8 mouse cellular contexts compared by ENCODE assay signal in genomic region chr9:121247956-121248775, GRCm38 (mm10). TPM values are rescaled to one million over a fixed set of nuclear protein-coding genes. Genes with fewer than 3 reads are reported as not detected.
DNase-seq lines count a peak whose midpoint lies in the region; ATAC-seq and TF ChIP-seq lines count a peak whose summit lies in the region.

No protein-coding gene starts in this region.

- TF ChIP-seq POLR2A in cortical plate, adult 2 months (IDR thresholded peaks at IDR 0.05; ENCODE audit: extremely low read depth, insufficient read depth, low read length), result no peak
- TF ChIP-seq POLR2A in limb, embryonic 14.5 days (IDR thresholded peaks at IDR 0.05; ENCODE audit: borderline replicate concordance, extremely low read depth, insufficient read depth, insufficient read length), result no peak
- no peak for TF ChIP-seq POLR2A in testis, adult 2 months (IDR thresholded peaks at IDR 0.05; ENCODE audit: control insufficient read depth, low read depth, low read length)

- H3K9me3 ChIP-seq in liver, embryonic 12.5 days (replicated peaks), result no peaks in the 10 kb centered on the region
- H3K9me3 ChIP-seq in kidney, embryonic 15.5 days (replicated peaks), result no peaks in the 10 kb centered on the region
- H3K9me3 ChIP-seq in limb, embryonic 14.5 days (ENCODE audit: control insufficient read depth, low read length), result no peaks in the 10 kb centered on the region
- H3K9me3 ChIP-seq in neural tube, embryonic 13.5 days, result no peaks in the 10 kb centered on the region

- H3K4me2 ChIP-seq in liver, embryonic 12.5 days, result no peak overlapping the region
- no peak overlapping the region for H3K4me2 ChIP-seq in kidney, embryonic 15.5 days
- H3K4me2 ChIP-seq in limb, embryonic 14.5 days (replicated peaks; ENCODE audit: low read depth, low read length, severe bottlenecking), result no peak overlapping the region
- H3K4me2 ChIP-seq in neural tube, embryonic 13.5 days, result no peak overlapping the region

- H3K27ac ChIP-seq in liver, embryonic 12.5 days, result no peak overlapping the region
- no peak overlapping the region for H3K27ac ChIP-seq in cortical plate, adult 2 months (ENCODE audit: insufficient read depth, low read length)
- no peak overlapping the region for H3K27ac ChIP-seq in kidney, embryonic 15.5 days
- no peak overlapping the region for H3K27ac ChIP-seq in limb, embryonic 14.5 days (replicated peaks; ENCODE audit: low read depth, low read length)
- H3K27ac ChIP-seq in neural tube, embryonic 13.5 days (replicated peaks), result no peak overlapping the region
- no peak overlapping the region for H3K27ac ChIP-seq in testis, adult 2 months (ENCODE audit: control insufficient read depth, insufficient read depth, low read depth, low read length)

- ATAC-seq in liver, embryonic 12.5 days, result no peak
- 0 out of 2 replicates have a peak, but pooled peaks have one; percentile 15 for ATAC-seq in kidney, embryonic 15.5 days (replicated peaks; ENCODE audit: low FRiP score)
- peak; percentile 42; the same call in 1 of the 2 replicates for ATAC-seq in limb, embryonic 14.5 days (ENCODE audit: low FRiP score, low read depth)
- ATAC-seq in neural tube, embryonic 13.5 days (ENCODE audit: low read depth), result peak; percentile 43; the same call in 1 of the 2 replicates

- H3K9ac ChIP-seq in liver, embryonic 12.5 days, result no peak overlapping the region
- H3K9ac ChIP-seq in kidney, embryonic 15.5 days, result no peak overlapping the region
- no peak overlapping the region for H3K9ac ChIP-seq in limb, embryonic 14.5 days (ENCODE audit: low read depth, low read length, severe bottlenecking)
- H3K9ac ChIP-seq in neural tube, embryonic 13.5 days, result no peak overlapping the region

- H3K4me1 ChIP-seq in liver, embryonic 12.5 days, result no peaks in the 10 kb centered on the region
- no peaks in the 10 kb centered on the region for H3K4me1 ChIP-seq in cortical plate, adult 2 months (ENCODE audit: control insufficient read depth, insufficient read depth, low read length)
- H3K4me1 ChIP-seq in kidney, embryonic 15.5 days, result no peaks in the 10 kb centered on the region
- no peaks in the 10 kb centered on the region for H3K4me1 ChIP-seq in limb, embryonic 14.5 days (ENCODE audit: control insufficient read depth, insufficient read depth, low read length)
- no peaks in the 10 kb centered on the region for H3K4me1 ChIP-seq in neural tube, embryonic 13.5 days (replicated peaks)
- no peaks in the 10 kb centered on the region for H3K4me1 ChIP-seq in testis, adult 2 months (ENCODE audit: control insufficient read depth, insufficient read depth, low read length)

- H3K4me3 ChIP-seq in liver, embryonic 12.5 days, result no peak overlapping the region
- H3K4me3 ChIP-seq in cortical plate, adult 2 months (ENCODE audit: insufficient read depth, low read length), result no peak overlapping the region
- no peak overlapping the region for H3K4me3 ChIP-seq in kidney, embryonic 15.5 days (replicated peaks)
- no peak overlapping the region for H3K4me3 ChIP-seq in limb, embryonic 14.5 days (replicated peaks; ENCODE audit: low read length)
- no peak overlapping the region for H3K4me3 ChIP-seq in neural tube, embryonic 13.5 days
- no peak overlapping the region for H3K4me3 ChIP-seq in testis, adult 2 months (ENCODE audit: control insufficient read depth, low read depth, low read length)

- H3K36me3 ChIP-seq in liver, embryonic 12.5 days, result no peaks in the 10 kb centered on the region
- no peaks in the 10 kb centered on the region for H3K36me3 ChIP-seq in kidney, embryonic 15.5 days
- H3K36me3 ChIP-seq in limb, embryonic 14.5 days (ENCODE audit: control insufficient read depth, insufficient read depth, low read length), result 0 out of 2 replicates have a peak, but pooled peaks cover 2% of the 10 kb centered on the region
- H3K36me3 ChIP-seq in neural tube, embryonic 13.5 days, result no peaks in the 10 kb centered on the region; the same call in 1 of the 2 replicates
- H3K36me3 ChIP-seq in testis, adult 2 months (ENCODE audit: control insufficient read depth, insufficient read depth, low read length), result peaks cover 3% of the 10 kb centered on the region

- H3K27me3 ChIP-seq in liver, embryonic 12.5 days (replicated peaks), result no peaks in the 10 kb centered on the region
- no peaks in the 10 kb centered on the region for H3K27me3 ChIP-seq in kidney, embryonic 15.5 days
- H3K27me3 ChIP-seq in limb, embryonic 14.5 days (ENCODE audit: control insufficient read depth, insufficient read depth, low read length), result no peaks in the 10 kb centered on the region
- H3K27me3 ChIP-seq in neural tube, embryonic 13.5 days, result no peaks in the 10 kb centered on the region
- H3K27me3 ChIP-seq in testis, adult 2 months (ENCODE audit: control insufficient read depth, insufficient read depth, low read length), result no peaks in the 10 kb centered on the region

- DNase-seq in liver, result peak; percentile 86
- peak; percentile 65 for DNase-seq in gastrocnemius, postnatal 25 days
- peak; percentile 77 for DNase-seq in limb, embryonic 14.5 days (ENCODE audit: low spot score)

- peak; percentile 86 for TF ChIP-seq CTCF in cortical plate, adult 2 months (IDR thresholded peaks at IDR 0.05; ENCODE audit: extremely low read depth, insufficient read depth, low read length)
- TF ChIP-seq CTCF in testis, adult 2 months (IDR thresholded peaks at IDR 0.05; ENCODE audit: control insufficient read depth, insufficient read depth, insufficient replicate concordance, low read depth, low read length), result peak; percentile 51; the same call in 1 of the 2 replicates

- 49% methylated on average over 12 of the region's 12 CpGs for WGBS in liver, embryonic 12.5 days (ENCODE audit: insufficient replicate concordance)
- 56% methylated on average over 12 of the region's 12 CpGs for WGBS in kidney, embryonic 15.5 days
- 64% methylated on average over 12 of the region's 12 CpGs for WGBS in limb, embryonic 14.5 days
- 67% methylated on average over 12 of the region's 12 CpGs for WGBS in neural tube, embryonic 13.5 days

RNA-seq across cellular contexts. Expression of gene Ulk4, which starts 28.8 kb away (rescaled TPM):
- 50.8 and 52.6 TPM in 2 replicates for polyA plus RNA-seq in liver, embryonic 12.5 days (2016; fragmentation: Nextera tagmentation; extraction: Ambion mirVana)
- 6.7 and 7.3 TPM in 2 replicates for polyA plus RNA-seq in cortical plate, adult 2 months (2012; rRNA removed)
- total RNA-seq in gastrocnemius, postnatal 25 days (2021), result under 1 TPM; 0.18 to 0.29 TPM
- polyA plus RNA-seq in kidney, embryonic 15.5 days (2015; fragmentation: Nextera tagmentation; extraction: Ambion mirVana), result 145 and 164 TPM in 2 replicates
- 6.4 and 7.2 TPM in 2 replicates for polyA plus RNA-seq in limb, embryonic 14.5 days (2012; rRNA removed)
- 120 and 123 TPM in 2 replicates for polyA plus RNA-seq in limb, embryonic 14.5 days (2014; fragmentation: Nextera tagmentation; extraction: Ambion mirVana)
- polyA plus RNA-seq in neural tube, embryonic 13.5 days (2015; fragmentation: Nextera tagmentation; extraction: Ambion mirVana), result 115 and 160 TPM in 2 replicates
- polyA plus RNA-seq in testis, adult 2 months (2012; rRNA removed), result 291 and 327 TPM in 2 replicates

RNA-seq across cellular contexts. Expression of gene Trak1, which starts 49.1 kb away (rescaled TPM):
- 10.3 and 11.0 TPM in 2 replicates for polyA plus RNA-seq in liver, embryonic 12.5 days (2016; fragmentation: Nextera tagmentation; extraction: Ambion mirVana)
- 139 and 140 TPM in 2 replicates for polyA plus RNA-seq in cortical plate, adult 2 months (2012; rRNA removed)
- total RNA-seq in gastrocnemius, postnatal 25 days (2021), result 100 to 1,000 TPM; 180 to 193 TPM
- 15.1 and 18.7 TPM in 2 replicates for polyA plus RNA-seq in kidney, embryonic 15.5 days (2015; fragmentation: Nextera tagmentation; extraction: Ambion mirVana)
- 31.2 and 37.5 TPM in 2 replicates for polyA plus RNA-seq in limb, embryonic 14.5 days (2012; rRNA removed)
- polyA plus RNA-seq in limb, embryonic 14.5 days (2014; fragmentation: Nextera tagmentation; extraction: Ambion mirVana), result 20.0 and 20.8 TPM in 2 replicates
- polyA plus RNA-seq in neural tube, embryonic 13.5 days (2015; fragmentation: Nextera tagmentation; extraction: Ambion mirVana), result 43.4 and 44.3 TPM in 2 replicates
- polyA plus RNA-seq in testis, adult 2 months (2012; rRNA removed), result 22.2 and 23.1 TPM in 2 replicates
